ENCODE assay signal across 8 mouse cellular contexts in the genomic region with DNA sequence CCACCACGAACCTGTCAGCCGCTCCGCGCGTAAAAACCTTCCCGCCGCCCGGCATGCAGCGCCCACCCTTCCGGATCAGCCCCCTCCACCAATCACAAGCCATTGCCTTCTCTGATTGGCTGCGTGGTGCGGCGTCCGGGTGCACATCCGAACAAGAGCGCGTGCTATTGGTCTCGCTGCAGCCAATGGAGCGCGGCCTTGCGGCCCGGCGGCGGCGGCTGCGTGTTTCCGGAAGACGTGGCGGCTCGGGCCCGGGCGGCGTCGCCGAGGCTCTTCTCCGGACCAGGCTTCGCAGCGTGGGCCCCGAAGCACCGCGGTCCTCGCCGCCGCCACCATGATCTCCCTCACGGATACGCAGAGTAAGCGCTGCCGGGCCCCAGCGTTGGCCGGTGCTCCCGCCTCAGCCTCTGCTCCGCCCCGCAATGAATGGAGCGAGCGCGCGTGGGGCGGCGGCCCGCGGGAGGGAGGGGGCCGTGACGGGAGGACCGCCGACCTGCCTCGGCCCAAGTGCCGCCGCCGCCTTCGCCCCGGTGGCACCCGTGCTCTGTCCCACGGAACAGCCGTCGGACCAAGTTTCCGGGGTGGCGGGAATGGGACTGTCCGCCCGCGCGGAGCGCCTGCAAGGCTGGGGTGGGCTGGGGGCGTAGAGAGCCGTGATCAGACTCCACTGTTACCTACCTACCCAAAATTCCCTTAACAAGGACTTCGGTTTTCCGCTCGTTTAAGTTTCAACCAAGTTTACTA. TPM values are rescaled to one million over a fixed set of nuclear protein-coding genes. Genes with fewer than 3 reads are reported as not detected.
DNase-seq lines count a peak whose midpoint lies in the region; ATAC-seq and TF ChIP-seq lines count a peak whose summit lies in the region.

Recql (minus strand) TSS at position 77 of the 744 bp plus-strand sequence.
Golt1b (plus strand) TSS at position 211 of the 744 bp plus-strand sequence.

- peak; percentile 95 for DNase-seq in CH12.LX (ENCODE audit: extremely low read depth)
- DNase-seq in c-Kit-positive CD71-positive TER-119-negative erythroid progenitor cells, embryonic 14.5 days (ENCODE audit: low read depth), result peak; percentile 85
- DNase-seq in forebrain, embryonic 11.5 days (ENCODE audit: low spot score), result peak; percentile 98
- DNase-seq in kidney, postnatal 36 days, result peak; percentile 98 to 99
- peak; percentile 96 for DNase-seq in telencephalon, adult 2 months (ENCODE audit: low read depth, low spot score)

- peak within 1 kb of the TSS; percentile 10; the same call in 1 of the 2 replicates for H3K27ac ChIP-seq in CH12.LX (ENCODE audit: insufficient read depth, low read depth)
- no peak within 1 kb of the TSS for H3K27ac ChIP-seq in forebrain, embryonic 11.5 days (ENCODE audit: low read depth, low read length)
- H3K27ac ChIP-seq in heart, embryonic 16.5 days (ENCODE audit: low read length), result no peak within 1 kb of the TSS
- H3K27ac ChIP-seq in liver, embryonic 15.5 days (replicated peaks), result peak within 1 kb of the TSS; percentile 78
- H3K27ac ChIP-seq in neural tube, embryonic 12.5 days, result no peak within 1 kb of the TSS

- H3K36me3 ChIP-seq in CH12.LX (replicated peaks in 1 of 2; ENCODE audit: control insufficient read depth in 1 of 2, insufficient read depth in 1 of 2, low read length in 1 of 2), result peaks cover 3 to 46% of the 10 kb centered on the region in 2 experiments
- no peaks in the 10 kb centered on the region for H3K36me3 ChIP-seq in forebrain, embryonic 11.5 days (ENCODE audit: control insufficient read depth, insufficient read depth, low read length)
- H3K36me3 ChIP-seq in heart, embryonic 16.5 days (ENCODE audit: control insufficient read depth, insufficient read depth), result no peaks in the 10 kb centered on the region
- peaks cover 4% of the 10 kb centered on the region; the same call in 1 of the 2 replicates for H3K36me3 ChIP-seq in liver, embryonic 15.5 days (replicated peaks)
- H3K36me3 ChIP-seq in neural tube, embryonic 12.5 days, result no peaks in the 10 kb centered on the region; the same call in 1 of the 2 replicates

- H3K4me2 ChIP-seq in CH12.LX (ENCODE audit: insufficient read depth, low read depth, poor library complexity, severe bottlenecking), result peak within 1 kb of the TSS; percentile 98
- H3K4me2 ChIP-seq in forebrain, embryonic 11.5 days (ENCODE audit: low read depth, low read length, severe bottlenecking), result peak within 1 kb of the TSS; percentile 65
- peak within 1 kb of the TSS; percentile 91 for H3K4me2 ChIP-seq in heart, embryonic 16.5 days (ENCODE audit: low read depth, low read length)
- peak within 1 kb of the TSS; percentile 85 for H3K4me2 ChIP-seq in liver, embryonic 15.5 days
- peak within 1 kb of the TSS; percentile 77 for H3K4me2 ChIP-seq in neural tube, embryonic 12.5 days (replicated peaks)

- TF ChIP-seq POLR2A in CH12.LX (IDR thresholded peaks at IDR 0.05; ENCODE audit: low read depth, low read length), result peak; percentile 77

- 1% methylated on average over 86 of the region's 87 CpGs for WGBS in forebrain, embryonic 11.5 days
- under 1% methylated on average over 79 of the region's 87 CpGs for WGBS in heart, embryonic 16.5 days
- WGBS in liver, embryonic 15.5 days (ENCODE audit: insufficient replicate concordance), result under 1% methylated on average over 87 of the region's 87 CpGs
- under 1% methylated on average over 87 of the region's 87 CpGs for WGBS in neural tube, embryonic 12.5 days

- no peak for TF ChIP-seq EP300 in CH12.LX (IDR thresholded peaks at IDR 0.05; ENCODE audit: low read length)

- in situ Hi-C loops in CH12.LX (cut with MboI; ENCODE audit: low pct_ligation_motif_present, low pct_unique_long_range_greater_than_20kb, low sequenced_read_pairs), result no loop called here

- peaks cover 11 to 45% of the 10 kb centered on the region in 2 experiments for H3K4me1 ChIP-seq in CH12.LX (ENCODE audit: control insufficient read depth in 1 of 2, insufficient read depth in 2 of 2)
- no peaks in the 10 kb centered on the region for H3K4me1 ChIP-seq in forebrain, embryonic 11.5 days (replicated peaks; ENCODE audit: control insufficient read depth, insufficient read depth, low read length)
- H3K4me1 ChIP-seq in heart, embryonic 16.5 days (ENCODE audit: control insufficient read depth, insufficient read depth, low read length), result peaks cover 13% of the 10 kb centered on the region
- peaks cover 33% of the 10 kb centered on the region for H3K4me1 ChIP-seq in liver, embryonic 15.5 days (replicated peaks)
- H3K4me1 ChIP-seq in neural tube, embryonic 12.5 days, result peaks cover 13% of the 10 kb centered on the region

- no peaks in the 10 kb centered on the region for H3K27me3 ChIP-seq in CH12.LX (replicated peaks)
- H3K27me3 ChIP-seq in forebrain, embryonic 11.5 days (ENCODE audit: control insufficient read depth, insufficient read depth, low read length), result no peaks in the 10 kb centered on the region
- no peaks in the 10 kb centered on the region for H3K27me3 ChIP-seq in heart, embryonic 16.5 days (ENCODE audit: control insufficient read depth, insufficient read depth, low read length)
- no peaks in the 10 kb centered on the region for H3K27me3 ChIP-seq in liver, embryonic 15.5 days
- H3K27me3 ChIP-seq in neural tube, embryonic 12.5 days (replicated peaks), result no peaks in the 10 kb centered on the region

- peak within 1 kb of the TSS; percentile 77 for H3K9ac ChIP-seq in CH12.LX (ENCODE audit: insufficient read depth, low read depth)
- H3K9ac ChIP-seq in forebrain, embryonic 11.5 days (ENCODE audit: low read length), result peak within 1 kb of the TSS; percentile 71
- H3K9ac ChIP-seq in heart, embryonic 16.5 days (ENCODE audit: low read length), result peak within 1 kb of the TSS; percentile 83
- peak within 1 kb of the TSS; percentile 85 for H3K9ac ChIP-seq in liver, embryonic 15.5 days
- H3K9ac ChIP-seq in neural tube, embryonic 12.5 days, result peak within 1 kb of the TSS; percentile 90

- no peak for TF ChIP-seq CTCF in CH12.LX (conservative IDR thresholded peaks at IDR 0.05 in 1 of 2, IDR thresholded peaks at IDR 0.05 in 1 of 2; ENCODE audit: low read depth in 2 of 2, low read length in 2 of 2)

- no peak for TF ChIP-seq RAD21 in CH12.LX (IDR thresholded peaks at IDR 0.05; ENCODE audit: low read depth, low read length)

- ATAC-seq in forebrain, embryonic 11.5 days (replicated peaks; ENCODE audit: low FRiP score), result peak; percentile 100
- peak; percentile 100 for ATAC-seq in heart, embryonic 16.5 days (replicated peaks; ENCODE audit: extremely low read depth, insufficient read depth, low FRiP score)
- ATAC-seq in liver, embryonic 15.5 days (ENCODE audit: insufficient read depth), result peak; percentile 99
- ATAC-seq in neural tube, embryonic 12.5 days (ENCODE audit: low FRiP score, low read depth), result peak; percentile 100

- peaks cover 59% of the 10 kb centered on the region for H3K79me2 ChIP-seq in CH12.LX (replicated peaks; ENCODE audit: control insufficient read depth, extremely low read depth, insufficient read depth, poor library complexity, severe bottlenecking)

- H3K9me3 ChIP-seq in CH12.LX (replicated peaks; ENCODE audit: low read length), result no peaks in the 10 kb centered on the region
- no peaks in the 10 kb centered on the region for H3K9me3 ChIP-seq in forebrain, embryonic 11.5 days (ENCODE audit: control insufficient read depth, low read length)
- no peaks in the 10 kb centered on the region for H3K9me3 ChIP-seq in heart, embryonic 16.5 days (replicated peaks; ENCODE audit: control insufficient read depth, low read length)
- H3K9me3 ChIP-seq in liver, embryonic 15.5 days (replicated peaks), result no peaks in the 10 kb centered on the region
- no peaks in the 10 kb centered on the region for H3K9me3 ChIP-seq in neural tube, embryonic 12.5 days

- peak within 1 kb of the TSS; percentile 87 to 97 (median 97) for H3K4me3 ChIP-seq in CH12.LX (replicated peaks in 1 of 3; ENCODE audit: low read depth in 2 of 3, low read length in 2 of 3, poor library complexity in 1 of 3)
- peak within 1 kb of the TSS; percentile 70 for H3K4me3 ChIP-seq in forebrain, embryonic 11.5 days (ENCODE audit: low read depth, low read length)
- H3K4me3 ChIP-seq in heart, embryonic 16.5 days (ENCODE audit: low read length), result peak within 1 kb of the TSS; percentile 78
- peak within 1 kb of the TSS; percentile 96 for H3K4me3 ChIP-seq in liver, embryonic 15.5 days (replicated peaks)
- H3K4me3 ChIP-seq in neural tube, embryonic 12.5 days, result peak within 1 kb of the TSS; percentile 89

- dilution Hi-C loops in CH12.LX (cut with MboI; ENCODE audit: extremely low pct_ligation_motif_present, extremely low pct_unique_long_range_greater_than_20kb, low sequenced_read_pairs), result no loop called here

TF ChIP-seq in CH12.LX, 34 proteins besides CTCF, POLR2A, EP300 and RAD21 (continues in another document):
- no peak for TF ChIP-seq PAX5 (IDR thresholded peaks at IDR 0.05; ENCODE audit: low read length)
- no peak for TF ChIP-seq SMC3 (IDR thresholded peaks at IDR 0.05; ENCODE audit: low read depth, low read length)
- TF ChIP-seq NRF1 (IDR thresholded peaks at IDR 0.05; ENCODE audit: low read depth, low read length), result peak; percentile 60
- TF ChIP-seq POLR2AphosphoS2 (IDR thresholded peaks at IDR 0.05; ENCODE audit: low read depth, low read length), result no peak
- TF ChIP-seq ZNF384 (IDR thresholded peaks at IDR 0.05; ENCODE audit: low read depth, low read length), result no peak
- TF ChIP-seq ELF1 (IDR thresholded peaks at IDR 0.05; ENCODE audit: low read depth, low read length), result peak; percentile 96
- TF ChIP-seq MXI1 (IDR thresholded peaks at IDR 0.05; ENCODE audit: low read depth, low read length), result peak; percentile 98
- peak; percentile 97 for TF ChIP-seq CHD2 (IDR thresholded peaks at IDR 0.05; ENCODE audit: low read length)
- peak; percentile 33; the same call in 1 of the 2 replicates for TF ChIP-seq IRF4 (IDR thresholded peaks at IDR 0.05; ENCODE audit: low read depth, low read length)

RNA-seq across cellular contexts. Expression of gene Recql, which starts in this region (rescaled TPM):
- total RNA-seq in CH12.LX (2012; rRNA removed), result 24.9 and 37.7 TPM in 2 replicates
- total RNA-seq in CH12.LX (2014; rRNA removed), result 44.6 and 49.7 TPM in 2 replicates
- polyA plus RNA-seq in CH12.LX (2012; ENCODE audit: insufficient read length, low read depth), result 45.4 and 63.7 TPM in 2 replicates
- polyA plus RNA-seq in forebrain, embryonic 11.5 days (2014; fragmentation: Nextera tagmentation; extraction: Ambion mirVana), result 44.7 and 48.3 TPM in 2 replicates
- polyA plus RNA-seq in heart, embryonic 16.5 days (2015; fragmentation: Nextera tagmentation; extraction: Ambion mirVana), result 19.8 and 20.5 TPM in 2 replicates
- polyA plus RNA-seq in liver, embryonic 15.5 days (2015; fragmentation: Nextera tagmentation; extraction: Ambion mirVana), result 12.6 and 14.2 TPM in 2 replicates
- polyA plus RNA-seq in neural tube, embryonic 12.5 days (2016; fragmentation: Nextera tagmentation; extraction: Ambion mirVana), result 34.5 and 34.8 TPM in 2 replicates

RNA-seq across cellular contexts. Expression of gene Golt1b, which starts in this region (rescaled TPM):
- total RNA-seq in CH12.LX (2012; rRNA removed) (28.3 and 36.4 TPM in 2 replicates), CH12.LX (2014; rRNA removed) (71.8 and 76.6 TPM in 2 replicates)
- polyA plus RNA-seq in CH12.LX (2012; ENCODE audit: insufficient read length, low read depth), result 48.4 and 51.5 TPM in 2 replicates
- 104 TPM in 2 replicates for polyA plus RNA-seq in forebrain, embryonic 11.5 days (2014; fragmentation: Nextera tagmentation; extraction: Ambion mirVana)
- polyA plus RNA-seq in heart, embryonic 16.5 days (2015; fragmentation: Nextera tagmentation; extraction: Ambion mirVana), result 55.5 and 63.5 TPM in 2 replicates
- polyA plus RNA-seq in liver, embryonic 15.5 days (2015; fragmentation: Nextera tagmentation; extraction: Ambion mirVana), result 30.9 and 32.1 TPM in 2 replicates
- 89.3 and 92.0 TPM in 2 replicates for polyA plus RNA-seq in neural tube, embryonic 12.5 days (2016; fragmentation: Nextera tagmentation; extraction: Ambion mirVana)

Comparison
In these comparisons a context has a peak if more than half of its experiments do, and no peak if none do; other contexts are left out.
1. H3K27ac ChIP-seq: peak in CH12.LX (single experiment) and liver, embryonic 15.5 days (single experiment); none in forebrain, embryonic 11.5 days (single experiment), heart, embryonic 16.5 days (single experiment) and neural tube, embryonic 12.5 days (single experiment).
2. Peak in every context shown above with its lines, with median percentiles within 50 percentile points of each other: DNase-seq, H3K4me2 ChIP-seq, H3K4me3 ChIP-seq, H3K9ac ChIP-seq and ATAC-seq.